Mouse (Mus musculus) heart, postnatal 14 days (tissue): ENCODE data around the gene Bpifb9a. TPM values are rescaled to one million over a fixed set of nuclear protein-coding genes. Genes with fewer than 3 reads are reported as not detected.
"Not testable (repeated sequence)": the region's sequence is repeated elsewhere in the genome, so short reads cannot be mapped to it uniquely, and the experiment has no call there.

ENCODE experiments used
- DNase-seq, 2 experiments: peaks; one replicate each; pipeline ENCODE4 v3.0.0; 2021 to 2022
- intact Hi-C: fragments of 180-260 bp; cut with DNase I; formaldehyde crosslinking; loops from one replicate; pipeline ENCODE4 v1.15.1; 2025
- total RNA-seq, 2 experiments: library from RNA; stranded (reverse); gene quantifications; 2 replicates each; pipeline ENCODE4 v1.2.3; 2021

The Bpifb9a gene
- total RNA-seq, 2 experiments from 2014 or later = not detected

DNA sequence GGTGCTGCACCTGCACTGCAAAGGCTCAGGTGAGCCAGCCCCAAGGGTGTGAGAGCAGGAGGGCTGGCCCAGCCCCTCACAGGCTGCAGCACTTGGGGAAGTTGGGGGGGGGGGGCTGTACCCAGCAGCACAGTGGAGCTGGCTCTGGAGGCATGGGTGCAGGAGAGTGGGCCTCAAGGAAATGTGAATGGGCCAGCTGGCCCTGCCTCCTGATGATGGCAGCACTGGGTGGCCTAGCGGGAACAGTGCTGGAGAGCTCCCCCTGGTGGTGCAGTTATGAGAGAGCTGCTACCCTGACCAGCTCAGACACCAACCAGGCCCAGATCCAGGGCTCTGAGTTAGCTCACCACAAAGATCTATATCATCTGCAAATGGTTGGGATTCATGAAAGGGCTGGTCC, 42.8 kb downstream of the Bpifb9a start:
- intact Hi-C loops = no loop called here
- DNase-seq = peak; percentile 51 to 72

DNA sequence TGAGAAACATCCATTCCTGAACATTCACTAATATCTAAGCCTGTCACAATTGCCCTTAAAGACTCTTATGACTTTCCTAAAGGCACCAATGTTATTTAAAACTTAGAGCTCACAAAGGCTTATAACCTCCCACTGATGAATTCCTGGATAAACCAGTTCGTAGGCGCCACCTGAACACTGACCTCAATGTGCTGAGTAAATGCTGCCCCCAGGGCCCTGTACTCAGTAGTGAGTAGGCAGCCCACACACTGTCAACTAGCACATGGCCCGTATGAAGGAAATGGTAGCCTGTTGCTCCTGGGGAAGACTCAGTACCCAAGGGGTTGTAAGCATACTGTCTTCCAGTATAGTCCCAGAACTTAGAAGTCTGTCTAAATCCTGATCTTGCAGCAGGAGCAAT, 44.1 kb downstream of the Bpifb9a start:
- intact Hi-C loops = no loop called here
- DNase-seq = no peak

DNA sequence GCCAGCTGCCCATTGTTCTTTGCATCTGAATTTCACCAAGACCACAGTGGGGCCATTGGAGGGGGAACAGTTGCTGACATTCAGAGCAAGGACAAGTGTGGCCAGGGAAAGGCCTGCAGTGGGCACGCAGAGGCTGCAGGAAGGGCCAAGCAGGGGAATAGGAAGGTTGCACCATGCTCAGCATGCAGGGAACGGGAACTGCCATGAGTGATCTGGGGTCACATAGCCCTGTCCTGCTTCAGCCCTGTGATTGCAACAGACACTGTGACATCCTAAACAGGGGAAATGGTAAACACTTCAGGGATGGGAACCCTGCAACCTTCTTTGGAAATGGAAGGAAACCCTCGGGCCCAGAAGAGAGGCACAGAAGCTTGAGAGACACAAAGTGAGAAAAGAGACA, 47.0 kb downstream of the Bpifb9a start:
- DNase-seq, intact Hi-C loops: not testable (repeated sequence)

DNA sequence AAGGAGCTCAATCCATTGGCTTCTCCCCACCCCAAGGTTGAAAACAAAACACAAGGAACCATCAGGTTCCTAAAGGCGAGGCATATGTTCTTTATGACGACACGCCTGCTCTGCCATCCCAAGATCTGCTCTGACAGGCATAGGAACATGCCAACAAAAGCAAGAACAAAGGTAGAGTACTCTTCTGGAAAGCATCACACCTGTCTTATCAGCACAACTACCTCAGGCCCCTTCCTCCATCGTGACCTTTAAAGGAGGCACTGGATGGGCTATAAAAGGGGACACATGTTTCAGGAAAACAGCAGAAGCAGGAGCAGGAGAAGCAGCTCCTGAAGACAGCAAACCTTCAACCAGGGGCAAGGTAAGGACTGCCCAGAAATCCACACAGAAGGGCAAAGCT, 49.3 kb downstream of the Bpifb9a start, which contains the start of gene Bpifb9b:
TSS of gene Bpifb9b (plus strand) at position 301 of the 400 bp plus-strand sequence.
- not testable (repeated sequence) for DNase-seq
- intact Hi-C loops = loop anchor here (2.0 kb wide), 1 partner anchor 48 kb away; no protein-coding TSS in a partner anchor

DNA sequence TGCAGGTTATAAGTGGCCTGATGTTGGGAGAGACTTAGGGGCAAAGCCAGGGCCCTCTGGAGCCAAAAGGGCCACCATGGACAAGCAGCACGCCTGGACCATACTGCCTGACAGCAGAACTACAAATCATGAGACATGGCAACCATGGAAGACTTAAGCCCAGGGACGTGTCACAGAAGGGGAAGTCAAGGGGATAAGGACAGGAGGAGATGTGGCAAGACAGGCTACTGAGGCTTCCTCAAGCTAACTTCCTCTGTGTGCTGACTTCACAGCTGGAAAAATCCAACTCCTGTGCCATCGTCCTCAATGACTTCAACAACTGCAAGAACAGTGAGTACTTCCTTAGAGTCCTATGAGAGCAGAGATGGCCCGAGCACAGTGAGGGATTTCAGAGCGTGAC, 56.1 kb downstream of the Bpifb9a start:
- intact Hi-C loops, DNase-seq: not testable (repeated sequence)

Other genes with a start within 250 kb of the Bpifb9a start
- gene Bpifa2, start 249.6 kb upstream of the Bpifb9a start, total RNA-seq = not detected
- not detected for gene Bpifa3, start 127.5 kb upstream of the Bpifb9a start, total RNA-seq
- gene Bpifa1, start 115.0 kb upstream of the Bpifb9a start, total RNA-seq = 1 to 10 TPM in 1 of 2 experiments, not detected in 1; 8.4 TPM
- gene Bpifa5, start 95.2 kb upstream of the Bpifb9a start, total RNA-seq = not detected
- 1 to 10 TPM in 1 of 2 experiments, not detected in 1; 2.2 TPM for gene Bpifb1, start 67.0 kb upstream of the Bpifb9a start, total RNA-seq
- not detected for gene Bpifb5, start 34.1 kb upstream of the Bpifb9a start, total RNA-seq
- not detected for gene Bpifb9b, start 49.4 kb downstream of the Bpifb9a start, total RNA-seq
- gene Cdk5rap1, start 115.2 kb downstream of the Bpifb9a start, total RNA-seq = 10 to 100 TPM; 19.0 to 19.2 TPM
- 10 to 100 TPM; 91.4 to 98.7 TPM for gene Snta1, start 150.2 kb downstream of the Bpifb9a start, total RNA-seq
- gene Cbfa2t2, start 178.6 kb downstream of the Bpifb9a start, total RNA-seq = 10 to 100 TPM; 21.4 to 21.7 TPM